Mouse (Mus musculus) thymus, adult 2 months (tissue): Measurements from ENCODE around the gene F9. TPM values are rescaled to one million over a fixed set of nuclear protein-coding genes. Genes with fewer than 3 reads are reported as not detected.
"Not testable (repeated sequence)": the region's sequence is repeated elsewhere in the genome, so short reads cannot be mapped to it uniquely, and the experiment has no call there.

Experiments used
- DNase-seq: peaks from one replicate; pipeline ENCODE4 v3.0.0; 2021
- H3K27ac ChIP-seq: fragments of 200-500 bp; 2 replicates; pipeline ENCODE4 v1.5.1; 2012; ENCODE audit warnings: low read length, control low read depth; ENCODE audit not compliant: control insufficient read depth, insufficient read depth
- H3K27me3 ChIP-seq: fragments of 200-500 bp; 2 replicates; pipeline ENCODE4 v1.6.1; 2012; ENCODE audit warnings: mild to moderate bottlenecking, low read length, moderate library complexity, mixed read lengths; ENCODE audit not compliant: control insufficient read depth, insufficient read depth
- H3K36me3 ChIP-seq: fragments of 200-500 bp; 2 replicates; pipeline ENCODE4 v1.6.1; 2012; ENCODE audit warnings: mild to moderate bottlenecking, low read length, moderate library complexity; ENCODE audit not compliant: control insufficient read depth, insufficient read depth
- H3K4me1 ChIP-seq: fragments of 200-500 bp; replicated peaks from 2 replicates; pipeline ENCODE4 v1.6.1; 2012; ENCODE audit warnings: low read length; ENCODE audit not compliant: control insufficient read depth, insufficient read depth
- H3K4me3 ChIP-seq: fragments of 200-500 bp; 2 replicates; pipeline ENCODE4 v1.5.1; 2012; ENCODE audit warnings: mild to moderate bottlenecking, low read length, control low read depth, moderate library complexity; ENCODE audit not compliant: control insufficient read depth, insufficient read depth
- CTCF ChIP-seq: fragments of 200-500 bp; IDR thresholded peaks from 2 replicates; pipeline ENCODE4 v1.5.1; 2012; ENCODE audit warnings: mild to moderate bottlenecking, control low read depth, low read length, moderate library complexity, borderline replicate concordance; ENCODE audit not compliant: control insufficient read depth, poor library complexity, insufficient read depth; ENCODE audit errors: extremely low read depth
- POLR2A ChIP-seq: fragments of 200-500 bp; IDR thresholded peaks from 2 replicates; pipeline ENCODE4 v1.6.1; 2012; ENCODE audit warnings: mild to moderate bottlenecking, low read length, control low read depth, moderate library complexity; ENCODE audit not compliant: control insufficient read depth, poor library complexity, insufficient read depth; ENCODE audit errors: extremely low read depth
- WGBS: fragments of 180-500 bp; shearing (Covaris S2); methylation state at CpG from one replicate; pipeline ENCODE4 v1.1.7; 2018; 5-methylcytosine and 5-hydroxymethylcytosine counted together
- polyA plus RNA-seq: library from polyadenylated mRNA; depleted of rRNA; stranded (reverse); fragments of >200 nt; gene quantifications from 2 replicates; pipeline ENCODE4 v1.2.3, GENCODE M21; 2012; rRNA removed

F9 gene
- 0.04 and 0.08 TPM in 2 replicates for polyA plus RNA-seq

GRCm38 (mm10) chrX:59999221-60000083 is at the start of gene F9:
Gene F9, plus strand, starts transcription at chrX:59999464.
- Histone ChIP-seq H3K4me3 (no peak within 1 kb of the TSS), H3K27ac (no peak within 1 kb of the TSS; the same call in 1 of the 2 replicates), H3K4me1 (peaks cover 2% of the 10 kb centered on the region), H3K36me3 (no peaks in the 10 kb centered on the region), H3K27me3 (no peaks in the 10 kb centered on the region)
- WGBS = 25% methylated on average over 10 of the region's 10 CpGs
- DNase-seq = no peak
- TF ChIP-seq CTCF (no peak), POLR2A (no peak)

GRCm38 (mm10) chrX:59969767-59970166 is 29.5 kb upstream of the F9 start:
- H3K27me3 ChIP-seq, H3K36me3 ChIP-seq, H3K27ac ChIP-seq, H3K4me3 ChIP-seq, H3K4me1 ChIP-seq, DNase-seq: not testable (repeated sequence)

GRCm38 (mm10) chrX:60000084-60000443 is 800 bp downstream of the F9 start:
- DNase-seq = no peak
- Histone ChIP-seq H3K4me1 (peaks cover 2% of the 10 kb centered on the region), H3K27ac (no peak overlapping the region; the same call in 1 of the 2 replicates), H3K36me3 (no peaks in the 10 kb centered on the region), H3K27me3 (no peaks in the 10 kb centered on the region), H3K4me3 (no peak overlapping the region)
- TF ChIP-seq POLR2A (no peak), CTCF (no peak)
- 4% methylated on average over 3 of the region's 3 CpGs for WGBS

DNA sequence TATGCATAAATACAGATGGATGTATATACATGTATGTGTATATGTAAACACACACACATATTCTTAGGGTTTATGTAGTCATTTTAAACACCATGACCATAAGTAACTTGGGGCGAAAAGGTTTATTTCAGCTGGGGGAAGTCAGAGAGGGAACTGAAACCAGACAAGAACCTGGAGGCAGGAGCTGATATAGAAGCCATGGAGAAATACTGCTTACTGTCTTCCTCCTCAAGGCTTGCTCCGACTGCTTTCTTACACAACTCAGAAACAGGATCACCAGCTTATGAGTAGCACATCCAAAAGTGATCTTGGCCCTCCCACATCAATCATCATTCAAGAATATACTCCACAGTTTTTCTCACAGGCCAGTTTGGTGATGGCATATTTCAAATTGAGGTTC is 2.2 kb downstream of the F9 start:
- Histone ChIP-seq H3K36me3 (no peaks in the 10 kb centered on the region), H3K4me1 (peaks cover 2% of the 10 kb centered on the region), H3K4me3 (no peak overlapping the region), H3K27me3 (no peaks in the 10 kb centered on the region), H3K27ac (no peak overlapping the region)
- 58% methylated on average over 2 of the region's 2 CpGs for WGBS
- no peak for DNase-seq
- no peak for TF ChIP-seq POLR2A

DNA sequence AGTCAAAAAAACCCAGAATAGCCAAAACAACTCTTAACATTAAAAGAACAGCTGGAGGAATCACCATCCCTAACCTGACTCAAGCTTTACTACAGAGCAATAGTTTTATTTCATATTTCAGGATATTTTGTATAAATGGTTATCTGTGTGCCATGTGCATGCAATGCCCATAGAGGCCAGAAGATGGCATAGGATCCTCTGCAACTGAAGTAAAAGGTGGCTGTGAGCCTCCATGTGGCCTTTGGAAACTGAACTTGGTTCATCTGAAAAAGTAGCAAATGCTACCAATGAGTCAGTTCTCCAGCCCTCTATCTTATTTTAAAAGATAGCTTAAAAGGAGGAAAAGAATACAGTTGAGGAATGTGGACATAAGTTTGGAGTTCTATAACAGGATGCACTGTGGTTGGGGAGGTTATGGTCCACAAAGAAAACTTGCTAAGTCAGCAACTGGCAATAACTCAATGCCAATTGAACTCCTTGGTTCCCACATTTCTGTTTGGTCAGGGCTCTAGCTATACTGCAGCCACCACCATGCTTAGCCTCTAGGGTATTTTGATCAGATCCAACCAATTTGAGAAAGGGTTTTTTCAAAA is 13.9 kb downstream of the F9 start:
- H3K27me3 ChIP-seq = no peaks in the 10 kb centered on the region
- no peak overlapping the region for H3K27ac ChIP-seq
- peak; percentile 16 for DNase-seq
- no peaks in the 10 kb centered on the region for H3K36me3 ChIP-seq
- H3K4me3 ChIP-seq = no peak overlapping the region
- TF ChIP-seq POLR2A = no peak
- TF ChIP-seq CTCF = no peak
- no peaks in the 10 kb centered on the region for H3K4me1 ChIP-seq

GRCm38 (mm10) chrX:60014588-60014987 is 15.3 kb downstream of the F9 start:
- WGBS = 90% methylated on average over 1 of the region's 1 CpGs
- H3K36me3 ChIP-seq = no peaks in the 10 kb centered on the region
- TF ChIP-seq POLR2A (no peak), CTCF (no peak)
- H3K4me1 ChIP-seq = no peaks in the 10 kb centered on the region
- DNase-seq = no peak
- no peaks in the 10 kb centered on the region for H3K27me3 ChIP-seq
- no peak overlapping the region for H3K27ac ChIP-seq
- no peak overlapping the region for H3K4me3 ChIP-seq

DNA sequence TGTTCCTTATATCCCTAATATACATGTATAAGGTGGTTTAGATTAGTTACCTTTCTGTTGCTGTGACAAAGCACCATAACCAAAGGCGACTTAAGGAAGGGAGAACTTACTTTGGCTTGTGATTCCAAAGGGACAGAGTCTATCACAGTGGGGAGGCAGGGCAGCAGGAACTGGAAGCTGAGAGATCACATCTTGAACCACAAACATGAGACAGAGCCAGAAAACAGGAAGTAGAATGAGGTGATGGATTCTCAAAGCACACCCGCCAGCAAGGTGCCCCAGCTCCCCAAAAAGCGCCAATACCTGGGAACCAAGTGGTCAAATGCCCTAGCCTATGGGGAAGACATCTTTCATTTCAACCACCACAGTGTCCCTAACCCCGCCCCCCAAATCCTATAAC is 21.7 kb downstream of the F9 start:
- Histone ChIP-seq H3K4me3 (no peak overlapping the region), H3K36me3 (no peaks in the 10 kb centered on the region), H3K27ac (no peak overlapping the region), H3K4me1 (no peaks in the 10 kb centered on the region), H3K27me3 (no peaks in the 10 kb centered on the region)
- WGBS = 92% methylated on average over 4 of the region's 4 CpGs
- DNase-seq = no peak
- TF ChIP-seq CTCF = no peak
- no peak for TF ChIP-seq POLR2A
